Mouse (Mus musculus) cortical plate, adult 2 months (tissue): ENCODE data around the gene Cers6. TPM values are rescaled to one million over a fixed set of nuclear protein-coding genes. Genes with fewer than 3 reads are reported as not detected.

Source experiments
- H3K27ac ChIP-seq: fragments of 200-500 bp; 2 replicates; pipeline ENCODE4 v1.5.1; 2012; ENCODE audit warnings: low read length, control low read depth, inconsistent platforms; ENCODE audit not compliant: insufficient read depth
- H3K4me1 ChIP-seq: fragments of 200-500 bp; 2 replicates; pipeline ENCODE4 v1.6.1; 2011; ENCODE audit warnings: low read length; ENCODE audit not compliant: control insufficient read depth, insufficient read depth
- H3K4me3 ChIP-seq: fragments of 200-500 bp; 2 replicates; pipeline ENCODE4 v1.5.1; 2011; ENCODE audit warnings: mild to moderate bottlenecking, low read length, control low read depth; ENCODE audit not compliant: insufficient read depth
- CTCF ChIP-seq: fragments of 200-500 bp; IDR thresholded peaks from 2 replicates; pipeline ENCODE4 v1.5.1; 2011; ENCODE audit warnings: mild to moderate bottlenecking, control low read depth, low read length; ENCODE audit not compliant: insufficient read depth; ENCODE audit errors: extremely low read depth
- POLR2A ChIP-seq: fragments of 200-500 bp; IDR thresholded peaks from 2 replicates; pipeline ENCODE4 v1.6.1; 2011; ENCODE audit warnings: mild to moderate bottlenecking, low read length, control low read depth; ENCODE audit not compliant: insufficient read depth; ENCODE audit errors: extremely low read depth
- polyA plus RNA-seq: library from polyadenylated mRNA; depleted of rRNA; stranded (reverse); fragments of >200 nt; gene quantifications from 2 replicates; pipeline ENCODE4 v1.2.3, GENCODE M21; 2012

The Cers6 gene
- polyA plus RNA-seq, 1 experiment, result 25.7 TPM

DNA sequence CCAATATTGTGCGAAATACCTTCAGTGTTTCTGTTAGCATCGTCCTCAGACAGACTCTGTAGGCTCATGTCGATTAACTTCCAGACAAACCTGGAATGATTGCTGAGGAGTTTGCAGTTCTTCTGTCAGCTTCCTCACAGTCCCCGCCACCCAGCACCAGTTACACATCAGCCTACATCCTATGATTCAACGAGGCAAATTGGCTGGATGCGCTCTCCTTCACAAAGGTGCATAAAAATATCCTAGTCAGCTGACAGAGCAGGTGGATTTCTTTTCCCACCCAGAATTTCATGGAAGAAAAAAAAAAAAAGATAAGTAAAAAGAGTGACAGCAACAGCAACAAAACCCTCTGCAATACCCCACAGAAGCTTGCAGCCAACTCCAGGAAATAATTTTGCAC, 127.9 kb downstream of the Cers6 start:
- no peak for TF ChIP-seq CTCF
- no peak for TF ChIP-seq POLR2A
- Histone ChIP-seq H3K4me1 (peaks cover 3% of the 10 kb centered on the region; the same call in 1 of the 2 replicates), H3K27ac (no peak overlapping the region), H3K4me3 (no peak overlapping the region)

GRCm38 (mm10) chr2:68992629-68993028, 131.4 kb downstream of the Cers6 start:
- Histone ChIP-seq H3K27ac (no peak overlapping the region), H3K4me3 (no peak overlapping the region)
- TF ChIP-seq CTCF, result no peak
- TF ChIP-seq POLR2A, result no peak

GRCm38 (mm10) chr2:68994441-68994840, 133.2 kb downstream of the Cers6 start:
- TF ChIP-seq POLR2A, result no peak
- no peak for TF ChIP-seq CTCF
- Histone ChIP-seq H3K27ac (no peak overlapping the region), H3K4me1 (peaks cover 2% of the 10 kb centered on the region; the same call in 1 of the 2 replicates), H3K4me3 (no peak overlapping the region)

More at GRCm38 (mm10) chr2:68992629-68993028, 131.4 kb downstream of the Cers6 start:
- peaks cover 3% of the 10 kb centered on the region; the same call in 1 of the 2 replicates for H3K4me1 ChIP-seq

GRCm38 (mm10) chr2:68995723-68996122, 134.5 kb downstream of the Cers6 start:
- Histone ChIP-seq H3K4me3 (no peak overlapping the region), H3K27ac (no peak overlapping the region), H3K4me1 (no peaks in the 10 kb centered on the region)
- TF ChIP-seq POLR2A (no peak), CTCF (no peak)

GRCm38 (mm10) chr2:68996268-68996667, 135.0 kb downstream of the Cers6 start:
- TF ChIP-seq POLR2A, result no peak
- no peak for TF ChIP-seq CTCF
- Histone ChIP-seq H3K4me3 (no peak overlapping the region), H3K4me1 (no peaks in the 10 kb centered on the region), H3K27ac (no peak overlapping the region)

GRCm38 (mm10) chr2:69004001-69004400, 142.8 kb downstream of the Cers6 start:
- Histone ChIP-seq H3K4me1 (no peaks in the 10 kb centered on the region), H3K4me3 (no peak overlapping the region), H3K27ac (no peak overlapping the region)
- TF ChIP-seq POLR2A, result no peak
- TF ChIP-seq CTCF, result no peak

DNA sequence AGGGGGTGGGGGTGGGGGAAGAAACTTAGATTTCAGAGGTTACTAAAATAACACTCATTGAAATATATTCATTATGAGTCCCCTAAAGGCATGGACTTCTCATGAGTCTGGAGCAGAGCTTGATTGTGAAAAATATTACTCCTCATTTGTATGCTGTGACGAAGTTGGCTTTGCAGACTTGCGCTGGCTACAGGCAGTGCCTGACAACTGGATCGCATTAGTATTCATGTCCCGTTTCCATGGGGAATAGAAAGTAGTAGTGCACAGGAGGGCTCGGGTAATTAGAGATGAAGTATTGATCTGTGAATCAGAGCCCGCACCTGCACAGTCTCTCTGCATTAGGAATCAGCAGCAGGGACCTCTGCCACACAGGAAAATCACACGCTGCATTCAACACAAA, 150.2 kb downstream of the Cers6 start:
- TF ChIP-seq CTCF (no peak), POLR2A (no peak)
- Histone ChIP-seq H3K4me3 (no peak overlapping the region), H3K27ac (no peak overlapping the region), H3K4me1 (peaks cover 10% of the 10 kb centered on the region)

- Histone ChIP-seq H3K4me3 (no peak overlapping the region), H3K4me1 (peaks cover 10% of the 10 kb centered on the region), H3K27ac (no peak overlapping the region)
- TF ChIP-seq CTCF (no peak), POLR2A (no peak)
Measured at GRCm38 (mm10) chr2:69011860-69012259, 150.6 kb downstream of the Cers6 start.

GRCm38 (mm10) chr2:69014241-69014640, 153.0 kb downstream of the Cers6 start:
- peaks cover 10% of the 10 kb centered on the region for H3K4me1 ChIP-seq
- H3K4me3 ChIP-seq, result no peak overlapping the region
- TF ChIP-seq CTCF, result no peak
- no peak for TF ChIP-seq POLR2A
- H3K27ac ChIP-seq, result no peak overlapping the region

- Histone ChIP-seq H3K27ac (no peak overlapping the region), H3K4me1 (peaks cover 10% of the 10 kb centered on the region), H3K4me3 (no peak overlapping the region)
- TF ChIP-seq POLR2A, result no peak
- no peak for TF ChIP-seq CTCF
Measured at GRCm38 (mm10) chr2:69015172-69015724, 154.0 kb downstream of the Cers6 start.

- no peak overlapping the region for H3K4me3 ChIP-seq
- no peak for TF ChIP-seq POLR2A
- TF ChIP-seq CTCF, result no peak
- H3K4me1 ChIP-seq, result peaks cover 9% of the 10 kb centered on the region
- H3K27ac ChIP-seq, result no peak overlapping the region
Measured at GRCm38 (mm10) chr2:69015822-69016221, 154.6 kb downstream of the Cers6 start.
